Mouse (Mus musculus) liver, postnatal 0 days (tissue): ENCODE measurements around the gene Pithd1. TPM values are rescaled to one million over a fixed set of nuclear protein-coding genes. Genes with fewer than 3 reads are reported as not detected.

Experiments used
- ATAC-seq: fragments of 200-750 bp; cut with Nextera tagmentation; 2 replicates; pipeline ENCODE4 v1.8.0; 2017; ENCODE audit warnings: mild to moderate bottlenecking, moderate library complexity
- DNase-seq: peaks from one replicate; pipeline ENCODE4 v3.0.0-alpha.2; 2016
- H3K27ac ChIP-seq: fragments of 300-500 bp; sonication (generic); 2 replicates; pipeline ENCODE4 v1.5.1; 2014; ENCODE audit warnings: antibody characterized with exemption, moderate library complexity, mild to moderate bottlenecking, low read depth
- H3K27me3 ChIP-seq: fragments of 300-500 bp; sonication (generic); 2 replicates; pipeline ENCODE4 v1.6.1; 2014; ENCODE audit warnings: low read length, control low read depth, mixed read lengths; ENCODE audit not compliant: insufficient read depth
- H3K36me3 ChIP-seq: fragments of 300-500 bp; sonication (generic); replicated peaks from 2 replicates; pipeline ENCODE4 v1.6.1; 2014; ENCODE audit warnings: mild to moderate bottlenecking, control low read depth, low read length, moderate library complexity, mixed read lengths; ENCODE audit not compliant: insufficient read depth
- H3K4me1 ChIP-seq: fragments of 300-500 bp; sonication (generic); 2 replicates; pipeline ENCODE4 v1.6.1; 2014; ENCODE audit warnings: antibody characterized with exemption, mild to moderate bottlenecking, control low read depth; ENCODE audit not compliant: insufficient read depth
- H3K4me2 ChIP-seq: fragments of 300-500 bp; sonication (generic); 2 replicates; pipeline ENCODE4 v1.6.1; 2014; ENCODE audit warnings: low read depth, mild to moderate bottlenecking, low read length, moderate library complexity, mixed read lengths
- H3K4me3 ChIP-seq: fragments of 300-500 bp; sonication (generic); 2 replicates; pipeline ENCODE4 v1.5.1; 2014; ENCODE audit warnings: low read depth, low read length
- H3K9ac ChIP-seq: fragments of 300-500 bp; sonication (generic); replicated peaks from 2 replicates; pipeline ENCODE4 v1.6.1; 2014; ENCODE audit warnings: mild to moderate bottlenecking, moderate library complexity
- H3K9me3 ChIP-seq: fragments of 300-500 bp; sonication (generic); 2 replicates; pipeline ENCODE4 v1.6.1; 2016; ENCODE audit warnings: mild to moderate bottlenecking, control low read depth, low read length, mixed read lengths
- CTCF ChIP-seq: sonication (generic); IDR thresholded peaks from 2 replicates; pipeline ENCODE4 v1.5.1; 2016; ENCODE audit warnings: antibody characterized with exemption, low read depth
- EP300 ChIP-seq: IDR thresholded peaks from 2 replicates; pipeline ENCODE4 v1.6.1; 2016; ENCODE audit warnings: antibody characterized with exemption, low read depth, mild to moderate bottlenecking
- WGBS: fragments of 180-500 bp; shearing (Covaris S2); extraction: QIAGEN DNeasy Blood & Tissue Kit; methylation state at CpG from one replicate; pipeline ENCODE4 v1.1.7; 2014; ENCODE audit not compliant: insufficient replicate concordance; 5-methylcytosine and 5-hydroxymethylcytosine counted together
- polyA plus RNA-seq: library from polyadenylated mRNA; unstranded; fragments of >200 nt; fragmentation: Nextera tagmentation; extraction: Ambion mirVana; gene quantifications from 2 replicates; pipeline ENCODE4 v1.2.1, GENCODE M21; 2015

Pithd1 gene
- polyA plus RNA-seq, 1 experiment from 2014 or later, result 45.2 TPM

- Histone ChIP-seq H3K36me3 (peaks cover 53% of the 10 kb centered on the region), H3K4me2 (no peak overlapping the region), H3K9me3 (no peaks in the 10 kb centered on the region), H3K9ac (no peak overlapping the region), H3K4me1 (peaks cover 22% of the 10 kb centered on the region), H3K4me3 (no peak overlapping the region), H3K27ac (no peak overlapping the region), H3K27me3 (no peaks in the 10 kb centered on the region)
- 89% methylated on average over 11 of the region's 11 CpGs for WGBS
- no peak for DNase-seq
- ATAC-seq, result no peak
- TF ChIP-seq CTCF (no peak), EP300 (no peak)
These were observed 16.5 kb downstream of the Pithd1 start for GRCm38 (mm10) chr4:135970585-135970984.

- Histone ChIP-seq H3K4me2 (no peak overlapping the region), H3K27me3 (no peaks in the 10 kb centered on the region), H3K9me3 (no peaks in the 10 kb centered on the region), H3K9ac (no peak overlapping the region), H3K4me3 (no peak overlapping the region), H3K4me1 (peaks cover 30% of the 10 kb centered on the region), H3K27ac (no peak overlapping the region), H3K36me3 (peaks cover 41% of the 10 kb centered on the region)
- 88% methylated on average over 13 of the region's 13 CpGs for WGBS
- ATAC-seq, result no peak
- TF ChIP-seq CTCF (no peak), EP300 (no peak)
- peak; percentile 15 for DNase-seq
These were observed 17.9 kb downstream of the Pithd1 start for GRCm38 (mm10) chr4:135969070-135969750.

DNA sequence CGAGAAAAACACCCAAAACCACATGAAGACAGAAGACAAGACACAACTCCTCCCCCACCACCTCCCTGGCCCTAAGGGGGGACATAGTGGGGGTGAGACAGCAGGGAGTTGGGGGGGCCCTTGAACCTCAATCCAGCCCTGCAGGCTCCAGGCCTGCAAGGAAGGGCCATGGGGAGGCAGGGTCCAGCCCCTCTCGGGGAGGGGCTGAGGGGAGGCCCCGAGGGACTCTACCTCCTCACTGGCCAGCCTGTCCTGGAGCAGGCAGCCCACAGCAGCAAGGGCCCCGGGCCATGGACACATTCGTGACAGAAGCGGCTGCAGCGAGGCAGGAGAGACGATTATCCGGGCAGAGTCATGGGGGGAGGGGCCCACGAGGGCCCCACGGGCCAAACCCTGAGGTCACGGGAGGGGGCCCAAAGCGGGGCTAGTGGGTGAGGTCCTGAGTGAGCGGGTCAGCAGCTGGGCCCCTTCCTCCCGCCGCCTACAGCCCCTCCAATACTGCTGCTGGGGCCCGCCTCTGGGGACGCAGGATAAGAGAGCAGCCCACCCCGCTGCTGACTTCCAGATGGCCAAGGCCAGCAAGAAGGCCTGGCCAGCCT lies 18.7 kb downstream of the Pithd1 start:
- H3K9ac ChIP-seq, result no peak overlapping the region
- no peaks in the 10 kb centered on the region for H3K9me3 ChIP-seq
- DNase-seq (peak; percentile 17), ATAC-seq (no peak)
- peaks cover 39% of the 10 kb centered on the region for H3K36me3 ChIP-seq
- TF ChIP-seq CTCF (no peak), EP300 (no peak)
- H3K4me3 ChIP-seq, result no peak overlapping the region
- H3K4me2 ChIP-seq, result no peak overlapping the region
- no peak overlapping the region for H3K27ac ChIP-seq
- H3K4me1 ChIP-seq, result peaks cover 28% of the 10 kb centered on the region
- WGBS, result 72% methylated on average over 15 of the region's 19 CpGs
- H3K27me3 ChIP-seq, result no peaks in the 10 kb centered on the region

DNA sequence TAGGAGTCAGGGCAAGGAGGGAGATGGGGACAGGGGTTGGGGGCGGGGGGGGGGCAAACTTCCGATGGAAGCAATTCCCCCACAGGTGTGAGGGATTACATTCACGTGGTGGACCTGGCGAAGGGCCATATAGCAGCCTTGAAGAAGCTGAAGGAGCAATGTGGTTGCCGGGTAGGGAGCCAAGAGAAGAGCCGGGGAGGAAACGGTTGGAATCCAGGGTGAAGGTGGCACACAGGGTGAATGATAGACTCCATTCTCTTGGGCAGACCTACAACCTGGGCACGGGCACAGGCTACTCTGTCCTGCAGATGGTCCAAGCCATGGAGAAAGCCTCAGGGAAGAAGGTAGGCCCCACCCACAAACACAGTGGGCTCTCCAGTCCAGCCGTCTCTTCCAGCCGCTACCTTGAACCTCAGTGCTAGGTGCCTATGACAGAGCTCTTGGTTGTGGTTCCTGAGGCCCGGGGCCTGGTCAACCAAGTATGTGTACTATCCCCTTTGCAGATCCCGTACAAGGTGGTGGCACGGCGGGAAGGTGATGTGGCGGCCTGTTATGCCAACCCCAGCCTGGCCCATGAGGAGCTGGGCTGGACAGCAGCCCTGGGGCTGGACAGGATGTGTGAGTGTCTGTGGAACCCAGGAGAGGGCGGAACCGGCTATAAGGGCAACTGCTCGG lies 19.8 kb downstream of the Pithd1 start:
- Histone ChIP-seq H3K27me3 (no peaks in the 10 kb centered on the region), H3K4me1 (peaks cover 24% of the 10 kb centered on the region), H3K4me2 (no peak overlapping the region), H3K9ac (no peak overlapping the region), H3K9me3 (no peaks in the 10 kb centered on the region), H3K4me3 (no peak overlapping the region), H3K36me3 (peaks cover 40% of the 10 kb centered on the region), H3K27ac (no peak overlapping the region)
- TF ChIP-seq EP300 (no peak), CTCF (no peak)
- 86% methylated on average over 18 of the region's 18 CpGs for WGBS
- no peak for ATAC-seq
- peak; percentile 15 for DNase-seq

DNA sequence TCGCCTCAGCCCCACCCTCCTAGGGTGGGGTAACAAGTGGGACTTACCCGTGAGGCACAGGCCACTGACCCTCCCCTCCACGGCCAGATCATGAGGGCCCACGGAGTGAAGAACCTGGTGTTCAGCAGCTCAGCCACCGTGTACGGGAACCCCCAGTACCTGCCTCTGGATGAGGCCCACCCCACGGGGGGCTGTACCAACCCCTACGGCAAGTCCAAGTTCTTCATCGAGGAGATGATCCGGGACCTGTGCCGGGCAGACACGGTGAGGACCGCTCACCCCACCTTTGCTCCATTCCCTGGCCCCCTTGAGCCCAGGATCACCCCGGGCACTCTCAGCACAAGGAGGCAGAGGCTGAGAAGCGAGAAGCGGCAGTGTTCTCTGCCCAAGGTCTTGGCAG lies 20.8 kb downstream of the Pithd1 start:
- WGBS, result 85% methylated on average over 16 of the region's 16 CpGs
- Histone ChIP-seq H3K4me3 (no peak overlapping the region), H3K4me1 (peaks cover 17% of the 10 kb centered on the region), H3K27ac (no peak overlapping the region), H3K36me3 (peaks cover 49% of the 10 kb centered on the region), H3K9me3 (no peaks in the 10 kb centered on the region), H3K9ac (no peak overlapping the region), H3K4me2 (no peak overlapping the region), H3K27me3 (no peaks in the 10 kb centered on the region)
- no peak for TF ChIP-seq CTCF
- no peak for ATAC-seq
- DNase-seq, result no peak

DNA sequence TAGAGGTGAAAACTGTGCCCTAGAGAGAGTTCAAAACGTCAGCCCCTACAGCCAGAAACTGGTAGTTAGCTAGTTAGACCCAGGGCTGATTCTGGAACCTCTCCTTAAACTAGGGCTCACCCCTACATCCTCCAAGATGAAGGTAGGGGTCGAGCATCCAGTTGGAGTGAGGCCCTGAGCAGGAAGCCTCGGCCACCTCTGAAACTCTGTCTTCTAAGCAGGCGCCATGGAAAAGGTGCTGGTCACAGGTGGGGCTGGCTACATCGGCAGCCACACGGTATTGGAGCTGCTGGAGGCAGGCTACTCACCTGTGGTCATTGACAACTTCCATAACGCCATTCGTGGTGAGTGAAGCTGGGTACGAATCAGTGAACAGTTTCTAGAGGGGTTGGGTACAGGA lies 22.0 kb downstream of the Pithd1 start:
- 0 out of 2 replicates have a peak overlapping the region, but pooled peaks have one; percentile 79 for H3K9ac ChIP-seq
- no peak for TF ChIP-seq CTCF
- no peak for TF ChIP-seq EP300
- peak overlapping the region; percentile 87; the same call in 1 of the 2 replicates for H3K27ac ChIP-seq

More for the DNA sequence above, 22.0 kb downstream of the Pithd1 start:
- peaks cover 51% of the 10 kb centered on the region for H3K36me3 ChIP-seq
- H3K4me3 ChIP-seq, result no peak overlapping the region
- 81% methylated on average over 9 of the region's 9 CpGs for WGBS
- H3K9me3 ChIP-seq, result no peaks in the 10 kb centered on the region
- peak overlapping the region; percentile 100; the same call in 1 of the 2 replicates for H3K4me2 ChIP-seq
- H3K4me1 ChIP-seq, result peaks cover 15% of the 10 kb centered on the region
- no peaks in the 10 kb centered on the region for H3K27me3 ChIP-seq
- no peak for DNase-seq
- no peak for ATAC-seq
